Mouse (Mus musculus): ENCODE data around the gene H2al1j. TPM values are rescaled to one million over a fixed set of nuclear protein-coding genes. Genes with fewer than 3 reads are reported as not detected.
"Not testable (repeated sequence)": the region's sequence is repeated elsewhere in the genome, so short reads cannot be mapped to it uniquely, and the experiment has no call there.

Gene H2al1j
- total and polyA plus RNA-seq, 2 experiments from 2014 or later = not detected

GRCm38 (mm10) chrX:11317956-11318355, 9.7 kb upstream of the H2al1j start, which contains the start of gene H2al1g:
Gene H2al1g, plus strand, starts transcription at chrX:11318256.
- H3K27ac ChIP-seq; DNase-seq (ENCODE audit: low spot score); H3K4me2 ChIP-seq (ENCODE audit: low read depth, low read length); ATAC-seq; H3K36me3 ChIP-seq (ENCODE audit: insufficient read depth, low read length); H3K9me3 ChIP-seq (ENCODE audit: low read length); H3K27me3 ChIP-seq (ENCODE audit: insufficient read depth, low read length); H3K4me1 ChIP-seq (ENCODE audit: insufficient read depth, low read length); H3K4me3 ChIP-seq (ENCODE audit: low read length); H3K9ac ChIP-seq (replicated peaks; ENCODE audit: low read length): not testable (repeated sequence)
- no CpG with 5 or more reads among the region's 3 CpGs for WGBS

- not testable (repeated sequence) for ATAC-seq; H3K4me2 ChIP-seq (ENCODE audit: low read depth, low read length); H3K9me3 ChIP-seq (ENCODE audit: low read length); H3K27ac ChIP-seq; H3K4me3 ChIP-seq (ENCODE audit: low read length); H3K9ac ChIP-seq (replicated peaks; ENCODE audit: low read length); H3K27me3 ChIP-seq (ENCODE audit: insufficient read depth, low read length); H3K4me1 ChIP-seq (ENCODE audit: insufficient read depth, low read length); DNase-seq (ENCODE audit: low spot score); H3K36me3 ChIP-seq (ENCODE audit: insufficient read depth, low read length)
- WGBS = no CpG with 5 or more reads among the region's 6 CpGs
These were observed 6.4 kb upstream of the H2al1j start, which contains the start of gene H2al1h for GRCm38 (mm10) chrX:11321192-11321591. Gene H2al1h, plus strand, starts transcription at chrX:11321492.

- ATAC-seq; DNase-seq (ENCODE audit: low spot score); H3K9me3 ChIP-seq (ENCODE audit: low read length); H3K27ac ChIP-seq; H3K27me3 ChIP-seq (ENCODE audit: insufficient read depth, low read length); H3K4me3 ChIP-seq (ENCODE audit: low read length); H3K9ac ChIP-seq (replicated peaks; ENCODE audit: low read length); H3K36me3 ChIP-seq (ENCODE audit: insufficient read depth, low read length); H3K4me1 ChIP-seq (ENCODE audit: insufficient read depth, low read length); H3K4me2 ChIP-seq (ENCODE audit: low read depth, low read length): not testable (repeated sequence)
- WGBS = 100% methylated on average over 2 of the region's 5 CpGs
These were observed 3.3 kb upstream of the H2al1j start, which contains the start of gene H2al1i for GRCm38 (mm10) chrX:11324359-11324758. Gene H2al1i, plus strand, starts transcription at chrX:11324659.

GRCm38 (mm10) chrX:11345762-11346161, 18.1 kb downstream of the H2al1j start:
- 60% methylated on average over 9 of the region's 9 CpGs for WGBS
- Histone ChIP-seq H3K4me3 (ENCODE audit: low read length) (no peak overlapping the region), H3K27me3 (ENCODE audit: insufficient read depth, low read length) (no peaks in the 10 kb centered on the region), H3K9me3 (ENCODE audit: low read length) (no peaks in the 10 kb centered on the region), H3K9ac (replicated peaks; ENCODE audit: low read length) (no peak overlapping the region), H3K36me3 (ENCODE audit: insufficient read depth, low read length) (no peaks in the 10 kb centered on the region), H3K4me1 (ENCODE audit: insufficient read depth, low read length) (no peaks in the 10 kb centered on the region), H3K4me2 (ENCODE audit: low read depth, low read length) (no peak overlapping the region), H3K27ac (no peak overlapping the region)
- DNase-seq (ENCODE audit: low spot score) (peak; percentile 6), ATAC-seq (no peak)
- no peak for TF ChIP-seq CTCF (IDR thresholded peaks at IDR 0.05; ENCODE audit: low read depth)

GRCm38 (mm10) chrX:11346756-11347155, 19.1 kb downstream of the H2al1j start:
- no peaks in the 10 kb centered on the region for H3K4me1 ChIP-seq (ENCODE audit: insufficient read depth, low read length)
- ATAC-seq (no peak), DNase-seq (ENCODE audit: low spot score) (no peak)
- H3K9ac ChIP-seq (replicated peaks; ENCODE audit: low read length) = no peak overlapping the region
- H3K9me3 ChIP-seq (ENCODE audit: low read length) = no peaks in the 10 kb centered on the region
- no peak overlapping the region for H3K27ac ChIP-seq
- H3K27me3 ChIP-seq (ENCODE audit: insufficient read depth, low read length) = no peaks in the 10 kb centered on the region
- no peak overlapping the region for H3K4me2 ChIP-seq (ENCODE audit: low read depth, low read length)
- no peak for TF ChIP-seq CTCF (IDR thresholded peaks at IDR 0.05; ENCODE audit: low read depth)
- 78% methylated on average over 3 of the region's 3 CpGs for WGBS
- H3K36me3 ChIP-seq (ENCODE audit: insufficient read depth, low read length) = no peaks in the 10 kb centered on the region
- no peak overlapping the region for H3K4me3 ChIP-seq (ENCODE audit: low read length)

- DNase-seq (ENCODE audit: low spot score) (no peak), ATAC-seq (no peak)
- Histone ChIP-seq H3K4me3 (ENCODE audit: low read length) (no peak overlapping the region), H3K27me3 (ENCODE audit: insufficient read depth, low read length) (no peaks in the 10 kb centered on the region), H3K4me2 (ENCODE audit: low read depth, low read length) (no peak overlapping the region), H3K9me3 (ENCODE audit: low read length) (no peaks in the 10 kb centered on the region), H3K36me3 (ENCODE audit: insufficient read depth, low read length) (no peaks in the 10 kb centered on the region), H3K27ac (no peak overlapping the region), H3K9ac (replicated peaks; ENCODE audit: low read length) (no peak overlapping the region), H3K4me1 (ENCODE audit: insufficient read depth, low read length) (no peaks in the 10 kb centered on the region)
- TF ChIP-seq CTCF (IDR thresholded peaks at IDR 0.05; ENCODE audit: low read depth) = no peak
- WGBS = 78% methylated on average over 6 of the region's 6 CpGs
These were observed 33.2 kb downstream of the H2al1j start for GRCm38 (mm10) chrX:11360823-11361222.

- ATAC-seq (no peak), DNase-seq (ENCODE audit: low spot score) (no peak)
- Histone ChIP-seq H3K4me2 (ENCODE audit: low read depth, low read length) (no peak overlapping the region), H3K27ac (no peak overlapping the region), H3K4me3 (ENCODE audit: low read length) (no peak overlapping the region), H3K27me3 (ENCODE audit: insufficient read depth, low read length) (no peaks in the 10 kb centered on the region), H3K4me1 (ENCODE audit: insufficient read depth, low read length) (no peaks in the 10 kb centered on the region), H3K36me3 (ENCODE audit: insufficient read depth, low read length) (no peaks in the 10 kb centered on the region), H3K9ac (replicated peaks; ENCODE audit: low read length) (no peak overlapping the region), H3K9me3 (ENCODE audit: low read length) (no peaks in the 10 kb centered on the region)
- 89% methylated on average over 2 of the region's 2 CpGs for WGBS
- TF ChIP-seq CTCF (IDR thresholded peaks at IDR 0.05; ENCODE audit: low read depth) = no peak
These were observed 33.6 kb downstream of the H2al1j start for GRCm38 (mm10) chrX:11361261-11361660.

Data from hindbrain, postnatal 0 days (tissue).